Mouse (Mus musculus) intestine, postnatal 0 days (tissue): Measurements from ENCODE around the gene Mboat2. TPM values are rescaled to one million over a fixed set of nuclear protein-coding genes. Genes with fewer than 3 reads are reported as not detected.

Source experiments
- ATAC-seq: fragments of 200-750 bp; cut with Nextera tagmentation; 2 replicates; pipeline ENCODE4 v1.8.0; 2017; ENCODE audit warnings: mild to moderate bottlenecking, moderate TSS enrichment, moderate library complexity
- H3K27ac ChIP-seq: fragments of 300-500 bp; sonication (generic); 2 replicates; pipeline ENCODE4 v1.5.1; 2014; ENCODE audit warnings: mild to moderate bottlenecking, low read depth, low read length, moderate library complexity
- H3K27me3 ChIP-seq: fragments of 300-500 bp; sonication (generic); replicated peaks from 2 replicates; pipeline ENCODE4 v1.6.1; 2014; ENCODE audit warnings: low read length, mixed read lengths; ENCODE audit not compliant: control insufficient read depth, insufficient read depth
- H3K36me3 ChIP-seq: fragments of 300-500 bp; sonication (generic); 2 replicates; pipeline ENCODE4 v1.6.1; 2014; ENCODE audit warnings: mild to moderate bottlenecking, moderate library complexity; ENCODE audit not compliant: control insufficient read depth, insufficient read depth
- H3K4me1 ChIP-seq: fragments of 300-500 bp; sonication (generic); replicated peaks from 2 replicates; pipeline ENCODE4 v1.6.1; 2014; ENCODE audit warnings: antibody characterized with exemption, low read length, mixed read lengths; ENCODE audit not compliant: control insufficient read depth, insufficient read depth
- H3K4me2 ChIP-seq: fragments of 300-500 bp; sonication (generic); replicated peaks from 2 replicates; pipeline ENCODE4 v1.6.1; 2014; ENCODE audit warnings: low read depth, mild to moderate bottlenecking, moderate library complexity
- H3K4me3 ChIP-seq: fragments of 300-500 bp; sonication (generic); 2 replicates; pipeline ENCODE4 v1.5.1; 2014; ENCODE audit warnings: low read depth, low read length
- H3K9ac ChIP-seq: fragments of 300-500 bp; sonication (generic); 2 replicates; pipeline ENCODE4 v1.6.1; 2014; ENCODE audit warnings: mild to moderate bottlenecking, low read depth, low read length
- H3K9me3 ChIP-seq: fragments of 300-500 bp; sonication (generic); 2 replicates; pipeline ENCODE4 v1.6.1; 2016; ENCODE audit warnings: mixed run types; ENCODE audit not compliant: control insufficient read depth
- CTCF ChIP-seq: sonication (generic); IDR thresholded peaks from 2 replicates; pipeline ENCODE4 v1.5.1; 2016; ENCODE audit warnings: low read depth, mild to moderate bottlenecking, control low read depth, antibody characterized with exemption, moderate library complexity
- WGBS: fragments of 180-500 bp; shearing (Covaris S2); extraction: QIAGEN DNeasy Blood & Tissue Kit; methylation state at CpG from one replicate; pipeline ENCODE4 v1.1.7; 2014; 5-methylcytosine and 5-hydroxymethylcytosine counted together
- polyA plus RNA-seq: library from polyadenylated mRNA; unstranded; fragments of >200 nt; fragmentation: Nextera tagmentation; extraction: Ambion mirVana; gene quantifications from 2 replicates; pipeline ENCODE4 v1.2.1, GENCODE M21; 2015

Mboat2 gene
- polyA plus RNA-seq, 1 experiment from 2014 or later: 8.1 TPM

DNA sequence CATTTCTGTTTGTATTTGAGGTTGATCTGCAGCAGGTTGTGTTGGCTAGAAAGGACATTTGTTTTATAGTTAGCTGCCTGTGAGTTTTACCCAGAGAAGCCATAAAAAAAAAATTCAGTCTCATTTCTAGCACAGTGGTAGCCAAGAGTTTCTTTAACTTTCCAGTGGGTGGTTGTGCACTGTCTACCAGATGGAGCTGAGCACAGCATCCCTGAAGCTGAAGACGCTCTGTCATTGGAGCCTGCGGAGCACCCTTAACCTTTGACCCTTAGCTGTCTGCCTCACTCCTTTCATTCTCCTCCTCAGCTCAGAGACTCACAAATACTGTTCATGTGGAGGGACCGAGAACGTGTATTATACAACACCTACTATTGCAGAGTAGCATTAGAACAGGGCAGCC lies 40.2 kb downstream of the Mboat2 start:
- Histone ChIP-seq H3K4me2 (no peak overlapping the region), H3K36me3 (no peaks in the 10 kb centered on the region), H3K9ac (no peak overlapping the region), H3K27me3 (no peaks in the 10 kb centered on the region), H3K9me3 (no peaks in the 10 kb centered on the region), H3K27ac (no peak overlapping the region), H3K4me1 (no peaks in the 10 kb centered on the region), H3K4me3 (no peak overlapping the region)
- no peak for TF ChIP-seq CTCF
- 75% methylated on average over 4 of the region's 4 CpGs for WGBS
- no peak for ATAC-seq

DNA sequence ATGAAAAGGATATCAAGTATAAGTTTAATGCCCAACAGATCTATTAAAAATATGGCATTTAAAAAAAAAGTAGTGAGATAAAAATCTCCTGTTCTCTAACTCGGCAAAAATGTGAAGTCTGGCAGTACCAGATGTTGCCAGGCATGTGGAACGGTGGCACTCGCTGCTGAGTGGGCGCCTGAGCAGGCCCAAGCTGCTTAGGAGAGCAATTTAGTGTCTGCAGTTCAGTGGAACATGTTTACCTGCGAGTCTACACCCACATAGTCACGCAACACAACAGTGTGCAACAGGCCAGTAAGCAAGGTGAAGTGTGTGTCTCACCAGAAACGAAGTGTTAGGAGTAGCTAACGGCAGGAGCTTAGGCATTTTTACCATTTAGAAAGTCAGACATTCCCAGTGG lies 41.6 kb downstream of the Mboat2 start:
- H3K4me3 ChIP-seq: no peak overlapping the region
- H3K36me3 ChIP-seq: no peaks in the 10 kb centered on the region
- no peaks in the 10 kb centered on the region for H3K4me1 ChIP-seq
- H3K9me3 ChIP-seq: no peaks in the 10 kb centered on the region
- WGBS: 91% methylated on average over 8 of the region's 8 CpGs
- H3K27me3 ChIP-seq: no peaks in the 10 kb centered on the region
- H3K4me2 ChIP-seq: no peak overlapping the region
- no peak overlapping the region for H3K27ac ChIP-seq
- ATAC-seq: no peak
- TF ChIP-seq CTCF: no peak
- no peak overlapping the region for H3K9ac ChIP-seq

DNA sequence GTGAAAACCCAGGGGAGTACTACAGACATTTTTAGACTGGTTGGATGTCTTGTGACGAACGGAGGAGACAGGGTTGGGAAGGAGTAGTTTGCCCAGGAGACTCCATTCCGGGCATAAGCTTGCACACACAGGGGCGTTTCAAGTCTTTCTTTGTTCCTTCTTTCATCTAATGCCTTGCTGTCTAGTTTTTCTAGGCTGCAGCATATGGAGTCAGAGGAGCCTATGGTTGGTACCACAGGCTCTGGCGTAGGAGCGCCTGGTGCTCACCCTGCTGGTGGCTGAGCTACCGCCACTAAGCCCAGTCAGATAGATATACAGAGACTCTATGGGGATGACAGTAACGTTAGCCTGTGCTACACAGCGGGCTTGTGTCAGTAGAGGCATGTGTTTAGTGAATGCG lies 42.0 kb downstream of the Mboat2 start:
- Histone ChIP-seq H3K36me3 (no peaks in the 10 kb centered on the region), H3K4me3 (no peak overlapping the region), H3K27me3 (no peaks in the 10 kb centered on the region), H3K9ac (no peak overlapping the region), H3K9me3 (no peaks in the 10 kb centered on the region), H3K27ac (no peak overlapping the region), H3K4me2 (no peak overlapping the region), H3K4me1 (no peaks in the 10 kb centered on the region)
- TF ChIP-seq CTCF: no peak
- ATAC-seq: no peak
- 86% methylated on average over 10 of the region's 10 CpGs for WGBS

DNA sequence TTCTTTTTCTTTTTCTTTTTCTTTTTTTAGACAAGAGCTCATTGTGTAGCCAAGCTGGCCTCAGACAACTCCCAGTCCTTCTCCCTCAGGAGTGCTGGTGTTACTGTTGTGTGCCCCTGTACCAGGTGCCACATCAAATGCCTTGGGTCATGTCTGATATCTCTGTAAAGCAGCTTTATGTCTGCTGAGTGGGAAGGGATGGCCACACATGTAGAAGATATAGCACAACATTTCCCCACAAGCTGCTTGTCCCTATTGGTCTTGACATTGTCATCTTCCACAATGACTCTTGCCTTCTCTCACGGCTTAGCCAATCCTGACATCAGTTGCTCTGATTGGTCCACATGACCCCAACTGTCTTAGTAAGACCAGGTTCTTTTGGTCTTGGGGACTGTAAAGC lies 45.2 kb downstream of the Mboat2 start:
- no peaks in the 10 kb centered on the region for H3K27me3 ChIP-seq
- H3K36me3 ChIP-seq: no peaks in the 10 kb centered on the region
- TF ChIP-seq CTCF: no peak
- no peak overlapping the region for H3K27ac ChIP-seq
- H3K4me3 ChIP-seq: no peak overlapping the region
- 87% methylated on average over 1 of the region's 1 CpGs for WGBS
- H3K9ac ChIP-seq: no peak overlapping the region
- ATAC-seq: no peak
- H3K4me1 ChIP-seq: no peaks in the 10 kb centered on the region
- H3K4me2 ChIP-seq: no peak overlapping the region
- no peaks in the 10 kb centered on the region for H3K9me3 ChIP-seq

DNA sequence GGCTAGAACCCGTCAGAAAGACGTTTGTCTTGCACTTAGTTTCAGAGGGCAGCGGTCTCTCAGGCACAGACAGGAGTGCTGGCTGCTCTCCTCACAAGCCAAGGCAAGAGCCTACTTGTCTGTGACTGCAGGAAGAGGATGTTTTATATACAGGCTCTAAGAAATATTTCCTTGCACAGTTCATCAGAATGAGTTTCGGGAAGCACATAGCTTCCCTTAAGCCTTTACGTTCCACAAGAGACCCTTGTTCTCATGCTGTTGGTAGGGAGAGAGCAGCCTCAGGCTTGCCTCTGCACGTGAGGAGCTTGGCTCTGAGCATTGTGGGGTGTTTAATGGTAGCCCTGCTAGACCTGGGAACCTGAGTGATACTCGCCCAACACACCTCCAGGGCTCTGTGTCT lies 46.6 kb downstream of the Mboat2 start:
- no peak overlapping the region for H3K9ac ChIP-seq
- no peaks in the 10 kb centered on the region for H3K27me3 ChIP-seq
- ATAC-seq: no peak
- no peak overlapping the region for H3K4me2 ChIP-seq
- H3K4me1 ChIP-seq: no peaks in the 10 kb centered on the region
- no peak for TF ChIP-seq CTCF
- H3K9me3 ChIP-seq: no peaks in the 10 kb centered on the region
- H3K27ac ChIP-seq: no peak overlapping the region
- WGBS: 46% methylated on average over 7 of the region's 7 CpGs
- no peaks in the 10 kb centered on the region for H3K36me3 ChIP-seq
- H3K4me3 ChIP-seq: no peak overlapping the region

DNA sequence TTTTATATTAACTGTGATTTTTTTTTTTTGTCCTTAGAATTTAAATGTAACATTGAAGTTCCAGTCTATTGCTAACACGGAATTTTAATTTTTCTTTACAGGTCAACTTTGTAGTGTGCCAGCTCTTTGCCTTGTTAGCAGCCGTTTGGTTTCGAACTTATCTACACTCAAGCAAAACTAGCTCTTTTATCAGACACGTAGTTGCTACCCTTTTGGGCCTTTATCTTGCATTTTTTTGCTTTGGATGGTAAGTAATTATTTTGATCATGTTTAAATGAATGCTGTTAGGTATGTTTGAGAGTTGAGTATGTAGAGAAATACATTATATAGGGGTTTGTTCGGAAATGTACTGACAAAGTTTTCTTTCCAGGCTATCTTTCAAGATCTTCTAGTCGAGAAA lies 47.4 kb downstream of the Mboat2 start:
- Histone ChIP-seq H3K9me3 (no peaks in the 10 kb centered on the region), H3K9ac (no peak overlapping the region), H3K27me3 (no peaks in the 10 kb centered on the region), H3K4me2 (no peak overlapping the region), H3K27ac (no peak overlapping the region), H3K4me1 (no peaks in the 10 kb centered on the region), H3K4me3 (no peak overlapping the region), H3K36me3 (no peaks in the 10 kb centered on the region)
- TF ChIP-seq CTCF: no peak
- 89% methylated on average over 6 of the region's 6 CpGs for WGBS
- ATAC-seq: no peak

DNA sequence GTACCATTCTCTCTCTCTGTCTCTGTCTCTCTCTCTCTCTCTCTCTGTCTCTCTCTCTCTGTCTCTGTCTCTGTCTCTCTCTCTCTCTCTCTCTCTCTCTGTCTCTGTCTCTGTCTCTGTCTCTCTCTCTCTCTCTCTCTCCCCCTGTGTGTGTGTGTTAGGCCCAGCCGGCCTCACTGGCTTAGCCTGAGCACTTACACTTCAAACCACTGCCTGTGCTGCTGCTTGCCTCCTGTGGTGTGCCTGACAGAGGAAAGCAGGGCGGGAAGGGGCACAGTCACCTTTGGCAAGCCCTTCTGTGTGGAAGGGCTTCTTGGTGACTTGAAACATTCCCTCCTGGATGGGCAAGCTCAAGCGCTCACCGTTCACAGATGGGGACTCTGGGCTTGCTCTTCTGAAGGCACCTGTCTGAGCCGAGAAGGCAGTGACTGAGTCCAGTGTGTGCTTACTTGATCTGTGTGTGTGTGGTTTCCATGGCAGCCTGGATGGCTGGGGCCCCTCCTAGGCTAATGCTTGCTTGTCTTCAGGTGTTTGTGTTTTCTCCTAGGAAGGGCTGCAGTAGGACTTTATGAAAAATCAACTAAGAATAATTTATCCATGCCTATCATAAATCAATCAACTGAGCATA lies 48.2 kb downstream of the Mboat2 start:
- no peak overlapping the region for H3K27ac ChIP-seq
- H3K36me3 ChIP-seq: no peaks in the 10 kb centered on the region
- no peak overlapping the region for H3K9ac ChIP-seq
- WGBS: 46% methylated on average over 5 of the region's 5 CpGs
- H3K4me1 ChIP-seq: no peaks in the 10 kb centered on the region
- no peak for ATAC-seq
- H3K27me3 ChIP-seq: no peaks in the 10 kb centered on the region
- H3K9me3 ChIP-seq: no peaks in the 10 kb centered on the region
- no peak overlapping the region for H3K4me2 ChIP-seq
- TF ChIP-seq CTCF: no peak
- no peak overlapping the region for H3K4me3 ChIP-seq
